Mouse (Mus musculus): ENCODE data around the gene Ift172. TPM values are rescaled to one million over a fixed set of nuclear protein-coding genes. Genes with fewer than 3 reads are reported as not detected.
"Not testable (repeated sequence)": the region's sequence is repeated elsewhere in the genome, so short reads cannot be mapped to it uniquely, and the experiment has no call there.

The Ift172 gene
- polyA plus RNA-seq, 1 experiment from 2014 or later, result 28.5 TPM

DNA sequence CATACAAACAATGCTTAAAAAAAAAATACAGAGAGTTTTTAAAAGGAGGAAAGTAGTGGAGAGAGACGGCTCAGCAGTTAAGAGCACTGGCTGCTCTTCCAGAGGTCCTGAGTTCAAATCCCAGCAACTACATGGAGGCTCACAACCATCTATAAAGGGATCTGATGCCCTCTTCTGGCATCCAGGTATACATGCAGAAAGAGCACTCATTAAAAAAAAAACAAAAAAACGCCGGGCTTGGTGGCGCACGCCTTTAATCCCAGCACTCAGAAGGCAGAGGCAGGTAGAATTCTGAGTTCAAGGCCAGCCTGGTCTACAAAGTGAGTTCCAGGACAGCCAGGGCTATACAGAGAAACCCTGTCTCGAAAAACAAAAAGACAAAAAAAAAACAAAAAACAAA, 74.4 kb downstream of the Ift172 start:
- not testable (repeated sequence) for H3K36me3 ChIP-seq (ENCODE audit: control insufficient read depth, insufficient read depth, low read length); H3K9ac ChIP-seq (ENCODE audit: low read length); ATAC-seq (ENCODE audit: insufficient number of reproducible peaks, insufficient read depth, low FRiP score, low read depth); H3K27ac ChIP-seq (replicated peaks in 1 of 2; ENCODE audit: control insufficient read depth in 1 of 2, insufficient read depth in 1 of 2, low read depth in 2 of 2, low read length in 2 of 2); H3K27me3 ChIP-seq (ENCODE audit: control insufficient read depth, insufficient read depth, low read length); H3K9me3 ChIP-seq (ENCODE audit: control insufficient read depth, low read length); H3K4me2 ChIP-seq (ENCODE audit: low read length); H3K4me3 ChIP-seq (ENCODE audit: control insufficient read depth in 1 of 2, insufficient read depth in 1 of 2, low read depth in 1 of 2, low read length in 2 of 2)
- 81% methylated on average over 6 of the region's 6 CpGs for WGBS
- peaks cover 5 to 21% of the 10 kb centered on the region in 2 experiments; a peak in 3 of 4 replicates for H3K4me1 ChIP-seq (ENCODE audit: control insufficient read depth in 2 of 2, insufficient read depth in 2 of 2, low read length in 2 of 2)

DNA sequence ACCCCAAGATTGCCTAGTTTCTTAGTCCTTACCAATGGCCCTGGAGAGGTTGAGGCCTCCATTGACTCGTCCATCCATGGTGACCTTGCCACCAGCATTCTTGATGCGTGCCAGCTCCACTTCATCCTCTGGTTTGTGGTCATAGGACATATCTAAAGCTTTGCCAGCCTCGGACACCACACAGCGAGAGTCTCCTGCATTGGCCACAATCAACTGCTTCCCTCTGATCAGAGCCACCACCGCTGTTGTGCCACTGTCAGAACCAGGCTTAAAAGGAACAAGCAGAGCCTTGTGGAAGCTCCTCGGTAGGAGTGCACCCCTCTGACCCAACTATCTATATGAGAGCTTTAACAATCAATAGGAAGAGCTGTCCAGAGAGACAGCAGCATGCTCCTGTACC, 86.5 kb downstream of the Ift172 start:
- no peak overlapping the region for H3K4me2 ChIP-seq (ENCODE audit: low read length)
- WGBS, result 89% methylated on average over 6 of the region's 6 CpGs

DNA sequence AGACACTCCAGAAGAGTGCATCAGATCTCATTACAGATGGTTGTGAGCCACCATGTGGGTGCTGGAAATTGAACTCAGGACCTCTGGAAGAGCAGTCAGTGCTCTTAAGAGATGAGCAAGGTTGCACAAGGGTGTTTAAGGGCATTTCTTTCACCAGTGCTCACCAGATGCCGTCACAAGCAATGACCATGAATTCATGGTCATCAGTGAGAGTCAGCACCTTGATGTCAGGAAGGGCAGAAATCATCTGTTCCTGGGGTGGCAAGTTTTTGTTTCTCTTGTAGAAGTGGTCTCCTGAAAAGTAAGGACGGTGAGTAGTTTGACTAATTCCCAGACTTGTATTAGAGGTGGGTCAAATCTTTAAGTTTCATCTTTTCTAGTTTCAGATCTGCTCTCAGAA, 87.0 kb downstream of the Ift172 start:
- Histone ChIP-seq H3K27ac (replicated peaks in 1 of 2; ENCODE audit: control insufficient read depth in 1 of 2, insufficient read depth in 1 of 2, low read depth in 2 of 2, low read length in 2 of 2) (no peak overlapping the region), H3K9ac (ENCODE audit: low read length) (no peak overlapping the region), H3K4me3 (ENCODE audit: control insufficient read depth in 1 of 2, insufficient read depth in 1 of 2, low read depth in 1 of 2, low read length in 2 of 2) (no peak overlapping the region), H3K9me3 (ENCODE audit: control insufficient read depth, low read length) (peaks cover 6% of the 10 kb centered on the region), H3K4me2 (ENCODE audit: low read length) (no peak overlapping the region), H3K4me1 (ENCODE audit: control insufficient read depth in 2 of 2, insufficient read depth in 2 of 2, low read length in 2 of 2) (peaks cover 5 to 15% of the 10 kb centered on the region in 2 experiments; a peak in 2 of 4 replicates), H3K27me3 (ENCODE audit: control insufficient read depth, insufficient read depth, low read length) (no peaks in the 10 kb centered on the region), H3K36me3 (ENCODE audit: control insufficient read depth, insufficient read depth, low read length) (peaks cover 77% of the 10 kb centered on the region)
- ATAC-seq (ENCODE audit: insufficient number of reproducible peaks, insufficient read depth, low FRiP score, low read depth), result no peak
- 87% methylated on average over 2 of the region's 2 CpGs for WGBS

More for the DNA sequence above, 86.5 kb downstream of the Ift172 start:
- no peak overlapping the region for H3K4me3 ChIP-seq (ENCODE audit: control insufficient read depth in 1 of 2, insufficient read depth in 1 of 2, low read depth in 1 of 2, low read length in 2 of 2)
- H3K36me3 ChIP-seq (ENCODE audit: control insufficient read depth, insufficient read depth, low read length), result peaks cover 72% of the 10 kb centered on the region
- peaks cover 6% of the 10 kb centered on the region for H3K9me3 ChIP-seq (ENCODE audit: control insufficient read depth, low read length)
- ATAC-seq (ENCODE audit: insufficient number of reproducible peaks, insufficient read depth, low FRiP score, low read depth), result no peak
- H3K27ac ChIP-seq (replicated peaks in 1 of 2; ENCODE audit: control insufficient read depth in 1 of 2, insufficient read depth in 1 of 2, low read depth in 2 of 2, low read length in 2 of 2), result no peak overlapping the region
- H3K27me3 ChIP-seq (ENCODE audit: control insufficient read depth, insufficient read depth, low read length), result no peaks in the 10 kb centered on the region
- H3K4me1 ChIP-seq (ENCODE audit: control insufficient read depth in 2 of 2, insufficient read depth in 2 of 2, low read length in 2 of 2), result peaks cover 5 to 15% of the 10 kb centered on the region in 2 experiments; a peak in 2 of 4 replicates
- H3K9ac ChIP-seq (ENCODE audit: low read length), result no peak overlapping the region

Other genes starting within 250 kb of the Ift172 start
- 142 and 156 TPM in 2 replicates for gene Atraid, start 242.8 kb downstream of the Ift172 start, polyA plus RNA-seq (2014; fragmentation: Nextera tagmentation; extraction: Ambion mirVana)
- gene Slc5a6, start 242.2 kb downstream of the Ift172 start, polyA plus RNA-seq (2014; fragmentation: Nextera tagmentation; extraction: Ambion mirVana), result 6.5 and 7.2 TPM in 2 replicates
- 13.3 and 14.3 TPM in 2 replicates for gene Cad, start 236.3 kb downstream of the Ift172 start, polyA plus RNA-seq (2014; fragmentation: Nextera tagmentation; extraction: Ambion mirVana)
- not detected in 2 replicates for gene Dnajc5g, start 184.8 kb downstream of the Ift172 start, polyA plus RNA-seq (2014; fragmentation: Nextera tagmentation; extraction: Ambion mirVana)
- 0.26 and 0.43 TPM in 2 replicates for gene Slc30a3, start 182.9 kb downstream of the Ift172 start, polyA plus RNA-seq (2014; fragmentation: Nextera tagmentation; extraction: Ambion mirVana)
- gene Trim54, start 174.4 kb downstream of the Ift172 start, polyA plus RNA-seq (2014; fragmentation: Nextera tagmentation; extraction: Ambion mirVana), result 7.0 and 9.3 TPM in 2 replicates
- not detected in 2 replicates for gene Ucn, start 152.3 kb downstream of the Ift172 start, polyA plus RNA-seq (2014; fragmentation: Nextera tagmentation; extraction: Ambion mirVana)
- 98.9 and 111 TPM in 2 replicates for gene Mpv17, start 136.9 kb downstream of the Ift172 start, polyA plus RNA-seq (2014; fragmentation: Nextera tagmentation; extraction: Ambion mirVana)
- 1.1 and 2.0 TPM in 2 replicates for gene Gm29609, start 111.2 kb downstream of the Ift172 start, polyA plus RNA-seq (2014; fragmentation: Nextera tagmentation; extraction: Ambion mirVana)
- gene Gtf3c2, start 111.0 kb downstream of the Ift172 start, polyA plus RNA-seq (2014; fragmentation: Nextera tagmentation; extraction: Ambion mirVana), result 39.9 and 42.6 TPM in 2 replicates
- gene Snx17, start 97.9 kb downstream of the Ift172 start, polyA plus RNA-seq (2014; fragmentation: Nextera tagmentation; extraction: Ambion mirVana), result 118 and 120 TPM in 2 replicates
- gene Eif2b4, start 97.7 kb downstream of the Ift172 start, polyA plus RNA-seq (2014; fragmentation: Nextera tagmentation; extraction: Ambion mirVana), result 50.7 and 52.5 TPM in 2 replicates
- 3.3 and 4.3 TPM in 2 replicates for gene Zfp513, start 88.8 kb downstream of the Ift172 start, polyA plus RNA-seq (2014; fragmentation: Nextera tagmentation; extraction: Ambion mirVana)
- 85.4 and 91.1 TPM in 2 replicates for gene Ppm1g, start 70.4 kb downstream of the Ift172 start, polyA plus RNA-seq (2014; fragmentation: Nextera tagmentation; extraction: Ambion mirVana)
- 124 and 125 TPM in 2 replicates for gene Nrbp1, start 50.3 kb downstream of the Ift172 start, polyA plus RNA-seq (2014; fragmentation: Nextera tagmentation; extraction: Ambion mirVana)
- 0.41 and 1.1 TPM in 2 replicates for gene Gm9970, start 49.9 kb downstream of the Ift172 start, polyA plus RNA-seq (2014; fragmentation: Nextera tagmentation; extraction: Ambion mirVana)
- gene Krtcap3, start 39.4 kb downstream of the Ift172 start, polyA plus RNA-seq (2014; fragmentation: Nextera tagmentation; extraction: Ambion mirVana), result 4.8 and 5.4 TPM in 2 replicates
- gene Fndc4, start 5.0 kb upstream of the Ift172 start, polyA plus RNA-seq (2014; fragmentation: Nextera tagmentation; extraction: Ambion mirVana), result 21.7 and 22.8 TPM in 2 replicates
- gene Gckr, start 6.3 kb upstream of the Ift172 start, polyA plus RNA-seq (2014; fragmentation: Nextera tagmentation; extraction: Ambion mirVana), result not detected in 2 replicates
- 32.7 and 34.4 TPM in 2 replicates for gene Zfp512, start 161.3 kb upstream of the Ift172 start, polyA plus RNA-seq (2014; fragmentation: Nextera tagmentation; extraction: Ambion mirVana)
- gene 4930548H24Rik, start 194.6 kb upstream of the Ift172 start, polyA plus RNA-seq (2014; fragmentation: Nextera tagmentation; extraction: Ambion mirVana), result not detected in 2 replicates
- 37.9 and 38.8 TPM in 2 replicates for gene Gpn1, start 203.6 kb upstream of the Ift172 start, polyA plus RNA-seq (2014; fragmentation: Nextera tagmentation; extraction: Ambion mirVana)
- gene Slc4a1ap, start 235.9 kb upstream of the Ift172 start, polyA plus RNA-seq (2014; fragmentation: Nextera tagmentation; extraction: Ambion mirVana), result 17.6 and 19.5 TPM in 2 replicates
- 16.7 and 16.9 TPM in 2 replicates for gene Supt7l, start 236.7 kb upstream of the Ift172 start, polyA plus RNA-seq (2014; fragmentation: Nextera tagmentation; extraction: Ambion mirVana)